Mouse (Mus musculus) megakaryocyte, embryonic 14.5 days (primary cell): Measurements from ENCODE around the gene Vmn1r18.

Experiments
- FLI1 ChIP-seq: IDR thresholded peaks from 2 replicates; pipeline ENCODE4 v1.6.1; 2012; ENCODE audit warnings: low read length, inconsistent platforms, mixed read lengths
- GATA1 ChIP-seq: IDR thresholded peaks from 3 replicates; pipeline ENCODE4 v1.6.1; 2012; ENCODE audit warnings: mixed read lengths, low read length, inconsistent platforms, borderline replicate concordance

- TF ChIP-seq GATA1 (no peak), FLI1 (no peak)
Observed at GRCm38 (mm10) chr6:57329394-57329793, 66.2 kb downstream of the Vmn1r18 start, which contains the start of gene Vmn1r16.
